Mouse (Mus musculus): ENCODE measurements around the gene Atp5j.

Atp5j gene

GRCm38 (mm10) chr16:84806175-84806574, 29.2 kb downstream of the Atp5j start:
- no peak for DNase-seq

GRCm38 (mm10) chr16:84804866-84805265, 30.6 kb downstream of the Atp5j start:
- DNase-seq: no peak

- DNase-seq: no peak
Measured at GRCm38 (mm10) chr16:84802217-84802616, 33.2 kb downstream of the Atp5j start.

GRCm38 (mm10) chr16:84800038-84800437, 35.4 kb downstream of the Atp5j start:
- DNase-seq: no peak

GRCm38 (mm10) chr16:84796678-84797077, 38.7 kb downstream of the Atp5j start:
- DNase-seq: no peak

- no peak for DNase-seq
Measured at GRCm38 (mm10) chr16:84795337-84795736, 40.1 kb downstream of the Atp5j start.

GRCm38 (mm10) chr16:84793401-84793800, 42.0 kb downstream of the Atp5j start:
- no peak for DNase-seq

GRCm38 (mm10) chr16:84790595-84791165, 44.7 kb downstream of the Atp5j start:
- no peak for DNase-seq

- no peak for DNase-seq
Measured at GRCm38 (mm10) chr16:84784966-84785365, 50.5 kb downstream of the Atp5j start.

GRCm38 (mm10) chr16:84783279-84783678, 52.1 kb downstream of the Atp5j start:
- no peak for DNase-seq

- no peak for DNase-seq
Measured at GRCm38 (mm10) chr16:84779718-84780117, 55.7 kb downstream of the Atp5j start.

GRCm38 (mm10) chr16:84778861-84779630, 56.4 kb downstream of the Atp5j start:
- DNase-seq: no peak

GRCm38 (mm10) chr16:84778431-84778830, 57.0 kb downstream of the Atp5j start:
- DNase-seq: no peak
